Mouse (Mus musculus): ENCODE data around the gene Phospho1. TPM values are rescaled to one million over a fixed set of nuclear protein-coding genes. Genes with fewer than 3 reads are reported as not detected.

Gene Phospho1
- polyA plus RNA-seq, 2 experiments, result 5.7 to 22.0 TPM

DNA sequence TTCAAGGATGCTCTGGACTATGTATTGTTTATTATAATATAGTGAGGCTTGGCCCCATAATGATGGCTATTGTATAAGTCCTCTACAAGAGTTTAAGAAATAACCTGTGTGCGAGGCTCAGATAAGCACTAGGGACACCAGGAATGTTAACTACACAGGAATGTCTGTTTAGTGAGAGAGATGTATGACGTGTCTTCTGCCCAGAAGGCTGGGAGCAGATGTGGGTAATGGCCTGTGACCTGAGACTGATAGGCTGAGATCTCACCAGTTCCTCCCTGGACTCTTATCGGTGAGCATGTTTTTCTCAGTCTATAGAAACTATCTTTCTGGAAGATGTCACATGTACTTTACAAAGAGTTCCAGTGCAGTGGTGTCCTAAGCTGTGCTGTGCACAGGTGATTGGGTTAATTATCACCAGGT lies 35.8 kb downstream of the Phospho1 start:
- ATAC-seq (ENCODE audit: insufficient read depth) (peak; percentile 44), DNase-seq (ENCODE audit: low read depth in 3 of 3, low spot score in 3 of 3) (peak; percentile 65 to 72 (median 70))
- Histone ChIP-seq H3K4me3 (ENCODE audit: insufficient read depth in 1 of 2, low read depth in 2 of 2, low read length in 2 of 2) (peak overlapping the region; percentile 76 to 78), H3K4me2 (ENCODE audit: low read depth) (peak overlapping the region; percentile 95), H3K27ac (peak overlapping the region; percentile 97), H3K9me3 (ENCODE audit: control insufficient read depth, low read length) (no peaks in the 10 kb centered on the region), H3K4me1 (replicated peaks; ENCODE audit: control insufficient read depth in 2 of 2, insufficient read depth in 2 of 2, low read length in 1 of 2) (peaks cover 17 to 20% of the 10 kb centered on the region in 2 experiments), H3K9ac (replicated peaks) (peak overlapping the region; percentile 78), H3K27me3 (ENCODE audit: control insufficient read depth, insufficient read depth, low read length) (no peaks in the 10 kb centered on the region), H3K36me3 (replicated peaks; ENCODE audit: control insufficient read depth, insufficient read depth, low read depth) (no peaks in the 10 kb centered on the region)
- TF ChIP-seq CTCF (IDR thresholded peaks at IDR 0.05; ENCODE audit: low read depth), result no peak
- peak; percentile 62 for TF ChIP-seq EP300 (IDR thresholded peaks at IDR 0.05; ENCODE audit: low read depth)
- WGBS (ENCODE audit: insufficient replicate concordance), result 11% methylated on average over 3 of the region's 3 CpGs

- peak overlapping the region; percentile 28 for H3K4me2 ChIP-seq (ENCODE audit: low read depth)
- ATAC-seq (ENCODE audit: insufficient read depth) (no peak), DNase-seq (ENCODE audit: low read depth in 3 of 3, low spot score in 3 of 3) (no peak)
- no peaks in the 10 kb centered on the region for H3K27me3 ChIP-seq (ENCODE audit: control insufficient read depth, insufficient read depth, low read length)
- peaks cover 17 to 20% of the 10 kb centered on the region in 2 experiments for H3K4me1 ChIP-seq (replicated peaks; ENCODE audit: control insufficient read depth in 2 of 2, insufficient read depth in 2 of 2, low read length in 1 of 2)
- no peak overlapping the region for H3K27ac ChIP-seq
- H3K9ac ChIP-seq (replicated peaks), result no peak overlapping the region; the same call in 1 of the 2 replicates
- no peaks in the 10 kb centered on the region for H3K9me3 ChIP-seq (ENCODE audit: control insufficient read depth, low read length)
- WGBS (ENCODE audit: insufficient replicate concordance), result 75% methylated on average over 8 of the region's 8 CpGs
- no peaks in the 10 kb centered on the region for H3K36me3 ChIP-seq (replicated peaks; ENCODE audit: control insufficient read depth, insufficient read depth, low read depth)
- TF ChIP-seq CTCF (IDR thresholded peaks at IDR 0.05; ENCODE audit: low read depth) (no peak), EP300 (IDR thresholded peaks at IDR 0.05; ENCODE audit: low read depth) (no peak)
- no peak overlapping the region for H3K4me3 ChIP-seq (ENCODE audit: insufficient read depth in 1 of 2, low read depth in 2 of 2, low read length in 2 of 2)
Measured at GRCm38 (mm10) chr11:95861397-95861796, 37.1 kb downstream of the Phospho1 start.

DNA sequence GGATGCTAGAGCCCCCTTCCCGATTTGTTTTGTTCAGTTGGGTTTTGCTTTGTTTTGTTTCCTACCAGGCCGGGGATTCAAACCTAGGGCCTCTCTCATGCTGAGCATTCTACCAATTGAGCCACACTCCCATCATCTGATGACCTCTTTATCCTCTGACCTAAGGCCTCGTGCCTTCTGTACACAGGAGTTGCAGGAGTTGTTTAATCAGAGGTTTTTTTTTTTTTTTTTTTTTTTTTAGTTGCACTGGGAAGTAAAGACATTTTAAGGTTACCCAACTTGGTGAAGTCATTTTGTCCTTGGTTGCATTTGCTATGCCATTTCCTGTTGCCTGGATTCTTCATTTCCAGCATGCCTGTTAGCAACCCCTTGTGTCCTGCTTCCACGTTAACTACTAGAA lies 45.1 kb downstream of the Phospho1 start:
- no peak overlapping the region for H3K4me3 ChIP-seq (ENCODE audit: insufficient read depth in 1 of 2, low read depth in 2 of 2, low read length in 2 of 2)
- H3K4me1 ChIP-seq (replicated peaks; ENCODE audit: control insufficient read depth in 2 of 2, insufficient read depth in 2 of 2, low read length in 1 of 2), result peaks cover 0 to 18% of the 10 kb centered on the region in 2 experiments; a peak in 2 of 4 replicates
- H3K4me2 ChIP-seq (ENCODE audit: low read depth), result no peak overlapping the region
- H3K27me3 ChIP-seq (ENCODE audit: control insufficient read depth, insufficient read depth, low read length), result no peaks in the 10 kb centered on the region
- no peak for ATAC-seq (ENCODE audit: insufficient read depth)
- DNase-seq (ENCODE audit: low read depth in 3 of 3, low spot score in 3 of 3), result no peak
- H3K27ac ChIP-seq, result no peak overlapping the region
- no peaks in the 10 kb centered on the region for H3K36me3 ChIP-seq (replicated peaks; ENCODE audit: control insufficient read depth, insufficient read depth, low read depth)
- H3K9ac ChIP-seq (replicated peaks), result no peak overlapping the region
- H3K9me3 ChIP-seq (ENCODE audit: control insufficient read depth, low read length), result no peaks in the 10 kb centered on the region
- no peak for TF ChIP-seq CTCF (IDR thresholded peaks at IDR 0.05; ENCODE audit: low read depth)
- no peak for TF ChIP-seq EP300 (IDR thresholded peaks at IDR 0.05; ENCODE audit: low read depth)
- 70% methylated on average over 4 of the region's 4 CpGs for WGBS (ENCODE audit: insufficient replicate concordance)

DNA sequence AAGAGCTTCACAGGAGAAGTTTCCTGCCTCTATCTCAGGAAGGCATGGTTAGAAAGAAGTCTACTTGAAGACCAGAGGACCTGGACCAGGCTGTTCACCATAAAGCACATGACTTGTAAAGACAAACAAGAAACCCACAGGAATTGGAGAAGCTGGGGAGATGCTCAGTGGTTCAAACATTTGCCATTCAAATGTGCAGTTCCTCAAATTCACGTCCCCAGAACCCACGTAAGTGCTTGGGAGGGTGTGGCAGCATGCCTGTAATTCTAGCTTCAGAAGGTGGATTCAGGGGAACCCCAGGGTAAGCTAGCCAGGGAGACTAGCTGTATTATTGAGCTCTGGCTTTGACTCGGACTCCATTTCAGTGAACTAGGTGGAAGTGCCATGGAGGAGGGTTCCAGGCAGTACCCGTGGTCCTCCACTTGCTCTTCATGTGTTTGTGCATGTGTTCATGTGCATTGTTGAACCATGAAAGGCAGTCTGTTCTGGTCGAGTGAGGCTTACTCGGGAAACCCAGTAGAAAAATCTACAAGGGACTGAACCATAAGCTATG lies 45.7 kb downstream of the Phospho1 start:
- no peak for DNase-seq (ENCODE audit: low read depth in 3 of 3, low spot score in 3 of 3)
- no peak for ATAC-seq (ENCODE audit: insufficient read depth)
- no peak overlapping the region for H3K9ac ChIP-seq (replicated peaks)

GRCm38 (mm10) chr11:95875804-95876203 lies 51.5 kb downstream of the Phospho1 start:
- DNase-seq (ENCODE audit: low read depth in 3 of 3, low spot score in 3 of 3), result no peak
- H3K27me3 ChIP-seq (ENCODE audit: control insufficient read depth, insufficient read depth, low read length), result no peaks in the 10 kb centered on the region
- 27% methylated on average over 9 of the region's 9 CpGs for WGBS (ENCODE audit: insufficient replicate concordance)
- H3K36me3 ChIP-seq (replicated peaks; ENCODE audit: control insufficient read depth, insufficient read depth, low read depth), result no peaks in the 10 kb centered on the region
- no peak overlapping the region; a peak in 1 of 4 replicates for H3K4me3 ChIP-seq (ENCODE audit: insufficient read depth in 1 of 2, low read depth in 2 of 2, low read length in 2 of 2)
- no peak overlapping the region for H3K4me2 ChIP-seq (ENCODE audit: low read depth)
- no peak for TF ChIP-seq EP300 (IDR thresholded peaks at IDR 0.05; ENCODE audit: low read depth)
- no peak for TF ChIP-seq CTCF (IDR thresholded peaks at IDR 0.05; ENCODE audit: low read depth)
- no peaks in the 10 kb centered on the region for H3K9me3 ChIP-seq (ENCODE audit: control insufficient read depth, low read length)
- no peak overlapping the region for H3K9ac ChIP-seq (replicated peaks)
- ATAC-seq (ENCODE audit: insufficient read depth), result 0 out of 2 replicates have a peak, but pooled peaks have one; percentile 8
- no peaks in the 10 kb centered on the region for H3K4me1 ChIP-seq (replicated peaks; ENCODE audit: control insufficient read depth in 2 of 2, insufficient read depth in 2 of 2, low read length in 1 of 2)
- no peak overlapping the region for H3K27ac ChIP-seq

More for the DNA sequence above, 45.7 kb downstream of the Phospho1 start:
- H3K36me3 ChIP-seq (replicated peaks; ENCODE audit: control insufficient read depth, insufficient read depth, low read depth), result no peaks in the 10 kb centered on the region
- H3K9me3 ChIP-seq (ENCODE audit: control insufficient read depth, low read length), result no peaks in the 10 kb centered on the region
- no peak for TF ChIP-seq CTCF (IDR thresholded peaks at IDR 0.05; ENCODE audit: low read depth)
- TF ChIP-seq EP300 (IDR thresholded peaks at IDR 0.05; ENCODE audit: low read depth), result no peak
- no peak overlapping the region for H3K27ac ChIP-seq
- WGBS (ENCODE audit: insufficient replicate concordance), result 47% methylated on average over 6 of the region's 6 CpGs
- no peak overlapping the region for H3K4me2 ChIP-seq (ENCODE audit: low read depth)
- H3K4me1 ChIP-seq (replicated peaks; ENCODE audit: control insufficient read depth in 2 of 2, insufficient read depth in 2 of 2, low read length in 1 of 2), result peaks cover 0 to 18% of the 10 kb centered on the region in 2 experiments; a peak in 2 of 4 replicates
- no peak overlapping the region for H3K4me3 ChIP-seq (ENCODE audit: insufficient read depth in 1 of 2, low read depth in 2 of 2, low read length in 2 of 2)
- H3K27me3 ChIP-seq (ENCODE audit: control insufficient read depth, insufficient read depth, low read length), result no peaks in the 10 kb centered on the region

Measured in liver, embryonic 14.5 days (tissue).